8 mouse cellular contexts compared by ENCODE assay signal in the genomic region with DNA sequence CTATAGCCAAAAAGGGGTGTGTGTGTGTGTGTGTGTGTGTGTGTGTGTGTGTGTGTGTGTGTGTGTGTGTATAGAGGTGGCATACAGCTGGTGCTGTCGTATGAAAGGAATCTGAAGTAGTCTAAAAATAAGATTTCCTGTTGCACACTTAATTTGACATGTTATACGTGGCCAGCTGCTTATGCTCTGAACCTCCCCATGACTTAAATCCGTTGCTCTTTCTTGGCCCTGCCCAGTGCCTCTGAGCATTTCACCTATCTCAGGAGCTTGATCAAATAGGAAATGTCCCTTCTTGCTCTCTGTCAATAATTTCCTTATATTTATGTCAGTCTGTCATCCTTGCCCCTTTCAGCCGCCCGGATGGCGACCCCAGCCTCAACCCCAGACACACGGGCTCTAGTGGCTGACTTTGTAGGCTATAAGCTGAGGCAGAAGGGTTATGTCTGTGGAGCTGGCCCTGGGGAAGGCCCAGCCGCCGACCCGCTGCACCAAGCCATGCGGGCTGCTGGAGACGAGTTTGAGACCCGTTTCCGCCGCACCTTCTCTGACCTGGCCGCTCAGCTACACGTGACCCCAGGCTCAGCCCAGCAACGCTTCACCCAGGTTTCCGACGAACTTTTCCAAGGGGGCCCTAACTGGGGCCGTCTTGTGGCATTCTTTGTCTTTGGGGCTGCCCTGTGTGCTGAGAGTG. TPM values are rescaled to one million over a fixed set of nuclear protein-coding genes. Genes with fewer than 3 reads are reported as not detected.
DNase-seq lines count a peak whose midpoint lies in the region; ATAC-seq and TF ChIP-seq lines count a peak whose summit lies in the region.

No protein-coding gene starts in this region.

- ATAC-seq in limb, embryonic 15.5 days (ENCODE audit: insufficient number of reproducible peaks, low FRiP score, low TSS enrichment, low read depth) = 0 out of 2 replicates have a peak, but pooled peaks have one; percentile 1

- 25% methylated on average over 21 of the region's 21 CpGs for WGBS in cerebellum, adult 2 months
- 23% methylated on average over 21 of the region's 21 CpGs for WGBS in limb, embryonic 15.5 days

- no peak for TF ChIP-seq CTCF in cerebellum, adult 2 months (IDR thresholded peaks at IDR 0.05; ENCODE audit: borderline replicate concordance, insufficient read depth, low read depth, low read length)
- no peak for TF ChIP-seq CTCF in testis, adult 2 months (IDR thresholded peaks at IDR 0.05; ENCODE audit: control insufficient read depth, insufficient read depth, insufficient replicate concordance, low read depth, low read length)

- TF ChIP-seq POLR2A in cerebellum, adult 2 months (IDR thresholded peaks at IDR 0.05; ENCODE audit: borderline replicate concordance, insufficient read depth, low read length) = no peak
- TF ChIP-seq POLR2A in testis, adult 2 months (IDR thresholded peaks at IDR 0.05; ENCODE audit: control insufficient read depth, low read depth, low read length) = no peak; the same call in 1 of the 2 replicates

- H3K36me3 ChIP-seq in testis, adult 2 months (ENCODE audit: control insufficient read depth, insufficient read depth, low read length) = no peaks in the 10 kb centered on the region
- peaks cover 19% of the 10 kb centered on the region for H3K36me3 ChIP-seq in limb, embryonic 15.5 days

- peak overlapping the region; percentile 89 for H3K4me3 ChIP-seq in cerebellum, adult 2 months (replicated peaks; ENCODE audit: insufficient read depth, low read depth, low read length)
- H3K4me3 ChIP-seq in testis, adult 2 months (ENCODE audit: control insufficient read depth, low read depth, low read length) = peak overlapping the region; percentile 82
- H3K4me3 ChIP-seq in limb, embryonic 15.5 days = peak overlapping the region; percentile 67

- peak overlapping the region; percentile 72 for H3K27ac ChIP-seq in cerebellum, adult 2 months (ENCODE audit: insufficient read depth, low read length)
- H3K27ac ChIP-seq in testis, adult 2 months (ENCODE audit: control insufficient read depth, insufficient read depth, low read depth, low read length) = peak overlapping the region; percentile 87
- peak overlapping the region; percentile 94 for H3K27ac ChIP-seq in limb, embryonic 15.5 days

- H3K9me3 ChIP-seq in limb, embryonic 15.5 days = no peaks in the 10 kb centered on the region

- no peak for DNase-seq in cerebellum, adult 2 months
- DNase-seq in cerebellum, adult 11-12 months = no peak
- DNase-seq in testis, postnatal 10 days (ENCODE audit: low spot score) = no peak
- DNase-seq in yolk sac, embryonic 10.5 days (ENCODE audit: low spot score) = peak; percentile 33
- DNase-seq in urinary bladder, postnatal 4 days (ENCODE audit: low spot score in 2 of 2) = no peak
- no peak for DNase-seq in gastrocnemius, postnatal 10 days

- peak overlapping the region; percentile 77 for H3K9ac ChIP-seq in limb, embryonic 15.5 days

- peak overlapping the region; percentile 70 for H3K4me2 ChIP-seq in limb, embryonic 15.5 days

- no peaks in the 10 kb centered on the region for H3K27me3 ChIP-seq in cerebellum, adult 2 months (ENCODE audit: control insufficient read depth, insufficient read depth, low read length)
- no peaks in the 10 kb centered on the region for H3K27me3 ChIP-seq in testis, adult 2 months (ENCODE audit: control insufficient read depth, insufficient read depth, low read length)
- no peaks in the 10 kb centered on the region for H3K27me3 ChIP-seq in limb, embryonic 15.5 days

- peaks cover 7% of the 10 kb centered on the region; the same call in 1 of the 2 replicates for H3K4me1 ChIP-seq in cerebellum, adult 2 months (ENCODE audit: control insufficient read depth, insufficient read depth, low read length)
- H3K4me1 ChIP-seq in testis, adult 2 months (ENCODE audit: control insufficient read depth, insufficient read depth, low read length) = peaks cover 5% of the 10 kb centered on the region
- peaks cover 26% of the 10 kb centered on the region for H3K4me1 ChIP-seq in limb, embryonic 15.5 days

RNA-seq across cellular contexts. Expression of a gene that starts 0.9 kb away (rescaled TPM):
- 0.34 TPM in 1 of 2 replicates, not detected in the other for polyA plus RNA-seq in cerebellum, adult 2 months (2012; rRNA removed)
- 2.0 and 2.2 TPM in 2 replicates for polyA plus RNA-seq in testis, adult 2 months (2012; rRNA removed)
- polyA plus RNA-seq in limb, embryonic 15.5 days (2015; fragmentation: Nextera tagmentation; extraction: Ambion mirVana) = 0.33 TPM in 1 of 2 replicates, not detected in the other
- total RNA-seq in gastrocnemius, postnatal 10 days (2021) = 1 to 10 TPM in 1 of 2 experiments, under 1 TPM in 1; 0.94 to 5.0 TPM

RNA-seq across cellular contexts. Expression of a gene that starts 1.0 kb away (rescaled TPM):
- polyA plus RNA-seq in cerebellum, adult 2 months (2012; rRNA removed) = 113 TPM in 2 replicates
- polyA plus RNA-seq in testis, adult 2 months (2012; rRNA removed) = 29.4 and 31.2 TPM in 2 replicates
- polyA plus RNA-seq in limb, embryonic 15.5 days (2015; fragmentation: Nextera tagmentation; extraction: Ambion mirVana) = 3.8 and 4.6 TPM in 2 replicates
- total RNA-seq in gastrocnemius, postnatal 10 days (2021) = 10 to 100 TPM; 28.2 to 29.3 TPM

RNA-seq across cellular contexts. Expression of a gene that starts 6.8 kb away (rescaled TPM):
- polyA plus RNA-seq in cerebellum, adult 2 months (2012; rRNA removed) = 21.6 and 22.1 TPM in 2 replicates
- 5.4 TPM in 2 replicates for polyA plus RNA-seq in testis, adult 2 months (2012; rRNA removed)
- 0.94 and 1.0 TPM in 2 replicates for polyA plus RNA-seq in limb, embryonic 15.5 days (2015; fragmentation: Nextera tagmentation; extraction: Ambion mirVana)
- total RNA-seq in gastrocnemius, postnatal 10 days (2021) = 1 to 10 TPM; 4.2 to 6.8 TPM

RNA-seq across cellular contexts. Expression of a gene that starts 8.1 kb away (rescaled TPM):
- 413 and 433 TPM in 2 replicates for polyA plus RNA-seq in cerebellum, adult 2 months (2012; rRNA removed)
- polyA plus RNA-seq in testis, adult 2 months (2012; rRNA removed) = 341 and 429 TPM in 2 replicates
- 83.4 and 94.3 TPM in 2 replicates for polyA plus RNA-seq in limb, embryonic 15.5 days (2015; fragmentation: Nextera tagmentation; extraction: Ambion mirVana)
- total RNA-seq in gastrocnemius, postnatal 10 days (2021) = 10 to 100 TPM; 80.2 to 99.9 TPM

RNA-seq across cellular contexts. Expression of a gene that starts 13.4 kb away (rescaled TPM):
- polyA plus RNA-seq in cerebellum, adult 2 months (2012; rRNA removed) = 12.0 and 12.4 TPM in 2 replicates
- polyA plus RNA-seq in testis, adult 2 months (2012; rRNA removed) = 94.0 and 97.4 TPM in 2 replicates
- 8.3 and 8.4 TPM in 2 replicates for polyA plus RNA-seq in limb, embryonic 15.5 days (2015; fragmentation: Nextera tagmentation; extraction: Ambion mirVana)
- 1 to 10 TPM; 6.8 to 8.4 TPM for total RNA-seq in gastrocnemius, postnatal 10 days (2021)
